Mouse (Mus musculus) T-helper 2 cell (primary cell): ENCODE data around the gene Siah1a.

Source experiments
- in situ Hi-C: fragments of 300-600 bp; cut with MboI, MseI; formaldehyde crosslinking; loops from one replicate; pipeline ENCODE4 v1.15.1; 2025; ENCODE audit warnings: high pct_unique_total_duplicates

The Siah1a gene

DNA sequence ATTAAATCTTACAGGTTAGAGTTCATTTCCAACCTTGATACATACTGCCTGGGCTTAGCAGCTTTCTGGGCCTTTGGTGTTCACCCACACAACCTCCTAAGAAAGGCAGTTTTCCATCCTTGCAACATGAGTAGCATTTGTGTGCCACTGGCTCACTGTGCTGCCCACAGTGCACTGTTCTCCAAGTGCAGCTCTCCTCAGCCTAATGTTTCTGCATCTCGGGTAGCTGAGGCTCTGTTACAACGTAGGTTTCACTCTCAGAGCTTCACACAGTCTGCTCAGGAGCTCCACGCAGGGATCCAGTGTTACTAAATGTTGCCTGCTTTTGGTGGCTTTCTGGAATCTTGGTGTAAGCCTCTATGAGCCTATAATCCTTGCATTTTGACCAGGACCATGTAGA, 40.4 kb downstream of the Siah1a start:
- in situ Hi-C loops, result loop anchor here (5.0 kb wide), 1 partner anchor 48 kb away; no protein-coding TSS in a partner anchor

DNA sequence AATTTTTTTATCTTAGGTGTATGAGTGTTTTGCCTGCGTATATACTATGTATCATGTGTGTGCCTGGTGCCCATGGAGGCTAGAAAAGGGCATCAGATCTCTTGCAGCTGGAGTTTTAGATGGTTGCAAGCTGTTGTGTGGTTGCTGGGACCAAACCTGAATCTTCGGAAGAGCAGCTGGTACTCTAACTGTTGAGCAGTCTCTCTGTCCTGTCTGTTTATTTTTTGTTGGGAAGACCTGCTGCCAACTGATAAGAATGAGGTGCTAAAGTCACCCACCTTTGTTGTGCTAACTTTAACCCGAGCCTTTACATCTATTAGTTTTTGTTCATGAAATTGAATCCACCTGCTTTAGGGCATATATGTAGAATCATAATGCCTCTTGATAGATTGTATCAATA, 43.3 kb downstream of the Siah1a start:
- in situ Hi-C loops, result no loop called here

DNA sequence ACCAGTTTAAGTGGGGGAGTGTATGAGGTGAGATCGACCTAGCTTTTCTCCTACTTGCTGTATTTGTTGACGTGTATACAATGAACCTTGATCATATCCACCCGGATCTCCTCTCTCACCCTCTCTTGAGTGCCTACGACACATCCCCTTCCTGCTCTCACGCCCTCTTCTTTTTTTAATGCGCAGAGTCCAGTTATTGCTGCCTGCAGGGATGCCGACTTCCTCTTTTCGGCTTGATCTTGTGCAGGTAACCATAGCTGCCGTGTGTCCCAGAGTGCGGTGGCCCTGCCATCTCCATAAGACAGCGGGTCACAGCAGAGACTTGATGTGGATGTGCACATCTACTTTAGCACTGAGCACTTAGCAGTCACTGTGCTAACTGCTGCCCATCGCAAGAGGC, 46.3 kb downstream of the Siah1a start:
- in situ Hi-C loops, result no loop called here

DNA sequence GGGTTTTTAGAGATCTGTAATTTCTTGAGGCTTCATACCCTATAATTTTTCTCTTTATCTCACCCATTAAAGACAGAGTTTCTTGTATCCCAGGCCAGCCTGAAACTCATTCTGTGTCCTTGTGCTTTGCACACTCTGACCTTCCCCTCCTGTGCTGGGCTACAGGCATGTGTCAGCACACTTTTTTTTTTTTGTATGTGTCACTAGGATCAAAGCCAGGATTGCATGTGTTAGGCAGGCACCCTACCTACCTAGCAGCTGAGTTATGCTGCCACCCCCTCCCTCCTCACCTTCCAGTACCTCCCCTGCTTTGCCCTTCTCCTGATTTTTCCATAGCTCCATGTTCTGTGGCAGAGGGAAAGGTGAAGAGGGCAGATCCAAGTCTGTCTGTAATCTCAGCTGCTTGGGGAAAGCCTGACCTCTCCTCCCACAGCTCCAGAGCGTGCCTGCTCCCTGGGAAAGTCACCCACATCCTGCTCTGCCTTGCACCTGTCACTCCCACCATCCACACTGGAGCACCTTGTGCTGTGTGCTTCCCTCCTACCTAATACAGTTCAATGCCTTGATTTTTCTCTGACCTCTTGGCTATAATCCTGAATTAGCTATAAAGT, 46.8 kb downstream of the Siah1a start:
- in situ Hi-C loops, result no loop called here

DNA sequence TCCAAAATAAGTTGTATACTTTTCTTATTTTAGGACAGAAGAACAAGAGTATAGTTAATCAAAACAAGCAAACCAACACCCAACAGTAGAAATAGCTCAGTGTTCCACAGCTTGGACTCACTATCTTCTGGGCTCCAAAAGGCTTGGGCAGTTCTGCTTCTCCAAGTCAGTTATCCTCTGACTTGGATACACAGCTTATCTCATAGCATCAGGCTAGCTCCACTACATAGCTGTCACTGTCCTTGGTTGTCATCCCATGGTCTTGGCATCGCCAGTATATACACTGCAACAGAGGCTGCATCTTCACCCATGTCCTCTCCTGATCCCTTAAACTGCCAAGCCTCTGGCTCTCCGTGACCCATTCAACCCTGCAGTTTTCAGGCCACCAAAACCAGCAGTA, 50.0 kb downstream of the Siah1a start:
- in situ Hi-C loops, result no loop called here

DNA sequence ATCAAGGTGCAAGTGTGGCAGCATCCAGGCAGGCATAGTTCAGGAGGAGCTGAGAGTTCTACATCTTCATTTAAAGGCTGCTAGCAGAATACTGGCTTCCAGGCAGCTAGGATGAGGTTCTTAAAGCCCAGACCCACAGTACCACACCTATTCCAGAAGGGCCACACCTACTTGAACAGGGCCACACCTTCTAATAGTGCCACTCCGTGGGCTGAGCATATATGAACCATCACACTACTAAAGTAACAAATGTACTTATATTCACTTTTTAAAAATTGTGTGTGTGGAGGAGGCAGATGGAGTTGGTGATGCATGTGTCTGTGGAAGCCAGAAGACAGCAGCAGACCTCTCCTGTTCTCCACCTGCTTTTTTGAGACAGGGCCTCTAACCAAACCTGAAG, 51.7 kb downstream of the Siah1a start:
- in situ Hi-C loops, result no loop called here

DNA sequence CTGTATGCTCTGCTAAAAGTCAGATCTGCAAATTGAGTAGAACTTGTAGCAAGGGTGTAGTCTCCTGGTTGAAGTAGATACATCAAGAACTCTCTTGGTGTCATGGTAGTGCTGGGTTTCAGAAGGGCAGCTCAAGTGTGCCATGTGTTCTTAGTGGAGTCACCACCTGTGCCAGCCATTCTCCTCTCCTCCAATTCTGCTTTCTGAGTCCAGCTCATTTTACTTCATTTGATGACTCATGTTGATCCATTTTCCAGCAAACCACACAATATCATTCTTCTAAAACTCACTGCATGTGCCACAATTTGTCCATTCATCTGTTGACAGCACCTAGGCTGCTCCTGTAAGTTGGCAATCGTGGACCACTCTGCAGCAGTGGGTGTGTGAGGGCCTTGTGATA, 53.6 kb downstream of the Siah1a start:
- in situ Hi-C loops, result no loop called here

DNA sequence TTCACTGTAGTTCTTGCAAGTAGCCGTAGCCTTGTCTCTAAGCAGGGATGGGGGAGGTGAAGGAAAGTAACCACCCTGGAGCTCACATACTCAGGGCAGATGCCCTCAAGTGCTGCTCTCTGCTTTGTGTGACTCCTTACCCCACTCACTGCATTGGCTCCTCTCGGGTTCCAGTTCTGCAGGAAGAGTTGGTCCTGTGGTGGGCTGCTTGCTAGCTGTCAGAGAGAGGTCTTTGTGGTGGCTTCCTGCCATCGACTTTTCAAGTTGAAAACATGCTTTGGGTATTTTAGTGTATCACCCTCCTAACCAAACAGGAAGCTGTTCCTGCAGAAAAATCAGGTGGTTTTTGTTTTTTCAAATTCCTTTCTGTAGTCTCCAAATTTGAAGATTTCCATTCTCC, 59.1 kb downstream of the Siah1a start:
- in situ Hi-C loops, result no loop called here
